Mouse (Mus musculus) midbrain, embryonic 10.5 days (tissue): ENCODE data around the gene Fbxo33. TPM values are rescaled to one million over a fixed set of nuclear protein-coding genes. Genes with fewer than 3 reads are reported as not detected.
A peak's percentile ranks its signal among the peaks of the same experiment; 100 is the strongest.
"Not testable (repeated sequence)": the region's sequence is repeated elsewhere in the genome, so short reads cannot be mapped to it uniquely, and the experiment has no call there.

Source experiments
- DNase-seq: peaks from one replicate; pipeline ENCODE4 v3.0.0-alpha.2; 2017; ENCODE audit warnings: low spot score
- H3K27ac ChIP-seq: fragments of 300-500 bp; sonication (generic); replicated peaks from 2 replicates; pipeline ENCODE4 v1.5.1; 2016; ENCODE audit warnings: mild to moderate bottlenecking
- H3K27me3 ChIP-seq: fragments of 300-500 bp; sonication (generic); 2 replicates; pipeline ENCODE4 v1.6.1; 2016; ENCODE audit warnings: low read depth, mild to moderate bottlenecking; ENCODE audit not compliant: poor library complexity, severe bottlenecking
- H3K36me3 ChIP-seq: fragments of 300-500 bp; sonication (generic); 2 replicates; pipeline ENCODE4 v1.6.1; 2016; ENCODE audit warnings: mild to moderate bottlenecking, moderate library complexity
- H3K4me1 ChIP-seq: fragments of 300-500 bp; sonication (generic); 2 replicates; pipeline ENCODE4 v1.6.1; 2016
- H3K4me3 ChIP-seq: fragments of 300-500 bp; sonication (generic); 2 replicates; pipeline ENCODE4 v1.5.1; 2016; ENCODE audit warnings: mild to moderate bottlenecking, moderate library complexity
- H3K9me3 ChIP-seq: fragments of 300-500 bp; sonication (generic); replicated peaks from 2 replicates; pipeline ENCODE4 v1.6.1; 2016; ENCODE audit warnings: mild to moderate bottlenecking
- WGBS: fragments of 180-500 bp; shearing (Covaris S2); methylation state at CpG from one replicate; pipeline ENCODE4 v1.1.7; 2016; 5-methylcytosine and 5-hydroxymethylcytosine counted together
- polyA plus RNA-seq: library from polyadenylated mRNA; unstranded; fragments of >200 nt; fragmentation: Nextera tagmentation; extraction: Ambion mirVana; gene quantifications from 2 replicates; pipeline ENCODE4 v1.2.1, GENCODE M21; 2016

Fbxo33 gene
- polyA plus RNA-seq, result 5.4 and 6.4 TPM in 2 replicates

DNA sequence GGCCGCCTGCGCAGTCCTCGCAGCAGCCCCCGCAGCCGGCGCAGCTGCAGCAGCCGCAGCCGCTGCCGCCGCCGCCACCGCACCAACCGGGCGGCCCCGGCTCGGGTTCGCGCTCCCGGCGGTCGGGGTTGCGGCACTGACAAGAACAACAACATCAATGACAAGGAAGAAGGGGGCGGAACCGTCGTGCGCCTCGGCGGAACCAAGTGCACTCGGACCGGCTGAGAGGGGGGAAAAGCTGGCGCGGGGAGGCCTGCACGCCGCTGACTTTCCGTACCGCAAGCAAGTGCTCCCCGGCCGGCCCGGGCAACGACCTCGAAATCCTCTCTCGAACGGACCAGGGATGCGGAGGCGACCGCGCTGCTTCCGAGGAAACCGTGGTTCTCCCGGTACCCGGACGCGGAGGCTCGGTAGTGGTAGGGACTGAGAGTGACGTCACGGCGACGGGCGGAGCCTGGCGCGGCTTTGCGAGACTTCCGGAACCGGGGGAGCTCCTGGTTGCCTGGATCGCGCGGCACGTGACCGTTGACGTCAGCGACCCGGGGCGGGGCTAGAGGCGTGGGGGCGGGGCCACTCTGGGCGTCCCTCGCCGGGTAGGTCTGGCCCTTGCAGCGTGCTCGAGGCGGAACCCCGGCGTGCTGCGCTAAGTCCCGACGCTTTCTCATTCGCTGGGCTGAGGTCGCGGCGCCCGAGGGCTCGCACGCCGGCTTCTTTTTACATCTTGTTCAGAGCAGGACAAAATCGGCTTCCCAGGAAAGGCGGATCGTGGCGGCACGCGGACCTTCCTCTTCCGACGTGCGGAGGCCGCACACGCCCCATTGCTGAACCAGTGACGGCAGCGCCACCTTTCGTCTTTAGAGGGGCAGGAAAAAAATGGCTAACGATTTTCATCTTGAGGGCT, at the start of gene Fbxo33:
Fbxo33 (minus strand) TSS at position 401 of the 901 bp plus-strand sequence.
- under 1% methylated on average over 109 of the region's 109 CpGs for WGBS
- H3K27ac ChIP-seq, result peak within 1 kb of the TSS; percentile 97
- H3K9me3 ChIP-seq, result no peaks in the 10 kb centered on the region
- peak within 1 kb of the TSS; percentile 97 for H3K4me3 ChIP-seq
- peak; percentile 100 for DNase-seq
- H3K4me1 ChIP-seq, result peaks cover 16% of the 10 kb centered on the region
- H3K27me3 ChIP-seq, result no peaks in the 10 kb centered on the region
- H3K36me3 ChIP-seq, result no peaks in the 10 kb centered on the region

DNA sequence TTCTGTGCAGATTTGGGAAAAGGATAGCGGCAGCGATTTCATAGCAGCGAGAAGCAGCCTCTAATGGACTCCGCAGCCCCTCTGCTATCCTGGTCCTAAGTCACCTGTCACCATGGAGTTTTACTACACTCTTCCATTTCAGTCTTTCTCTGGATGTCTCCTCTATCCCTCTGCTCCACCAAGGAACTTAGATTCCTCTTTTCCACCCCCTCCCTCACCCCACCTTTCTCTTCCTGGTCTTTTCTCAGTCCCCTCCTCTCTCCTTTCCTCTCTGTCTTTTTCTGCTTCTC, 46.4 kb upstream of the Fbxo33 start:
- WGBS, result 81% methylated on average over 4 of the region's 4 CpGs
- no peaks in the 10 kb centered on the region for H3K27me3 ChIP-seq
- H3K36me3 ChIP-seq, result no peaks in the 10 kb centered on the region

DNA sequence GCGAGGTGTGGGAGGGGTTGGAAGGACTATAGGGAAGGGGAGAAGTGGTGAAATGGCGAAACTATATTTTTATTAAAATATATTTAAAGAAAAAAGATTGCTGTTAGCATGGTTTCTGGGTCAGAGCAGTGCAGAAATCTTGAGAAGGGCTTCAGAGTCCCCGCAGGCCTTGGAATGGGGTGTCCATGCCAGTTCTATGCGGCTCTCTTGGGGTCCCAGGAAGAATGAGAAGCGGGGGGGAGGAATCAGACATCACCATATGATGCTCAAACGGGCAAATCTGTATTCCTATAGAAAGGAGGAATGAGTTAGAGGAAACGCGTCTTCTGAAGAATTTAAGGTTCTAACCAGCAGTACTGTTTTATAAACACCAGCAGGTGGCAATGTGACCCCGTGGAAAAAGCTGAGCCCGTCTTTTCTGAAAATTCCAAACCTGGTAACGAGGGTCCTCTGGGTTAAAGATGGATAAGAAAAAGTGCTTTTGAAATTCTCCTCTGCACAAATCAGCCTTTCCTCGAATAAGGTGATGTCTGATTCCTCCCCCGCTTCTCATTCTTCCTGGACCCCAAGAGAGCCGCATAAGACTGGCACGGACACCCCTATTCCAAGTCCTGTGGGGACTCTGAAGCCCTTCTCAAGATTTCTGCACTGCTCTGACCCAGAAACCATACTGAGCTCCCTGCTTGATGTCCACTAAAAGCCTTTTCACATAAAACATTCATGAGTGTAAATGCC, 45.8 kb upstream of the Fbxo33 start:
- Histone ChIP-seq H3K27ac (no peak overlapping the region), H3K4me3 (no peak overlapping the region), H3K27me3 (no peaks in the 10 kb centered on the region), H3K4me1 (peaks cover 2% of the 10 kb centered on the region; the same call in 1 of the 2 replicates), H3K36me3 (no peaks in the 10 kb centered on the region), H3K9me3 (no peaks in the 10 kb centered on the region)
- DNase-seq, result peak; percentile 32
- WGBS, result 36% methylated on average over 15 of the region's 15 CpGs

More for the DNA sequence above, 46.4 kb upstream of the Fbxo33 start:
- H3K4me1 ChIP-seq, result no peaks in the 10 kb centered on the region
- H3K4me3 ChIP-seq, result no peak overlapping the region
- no peak overlapping the region for H3K27ac ChIP-seq
- H3K9me3 ChIP-seq, result no peaks in the 10 kb centered on the region
- no peak for DNase-seq

DNA sequence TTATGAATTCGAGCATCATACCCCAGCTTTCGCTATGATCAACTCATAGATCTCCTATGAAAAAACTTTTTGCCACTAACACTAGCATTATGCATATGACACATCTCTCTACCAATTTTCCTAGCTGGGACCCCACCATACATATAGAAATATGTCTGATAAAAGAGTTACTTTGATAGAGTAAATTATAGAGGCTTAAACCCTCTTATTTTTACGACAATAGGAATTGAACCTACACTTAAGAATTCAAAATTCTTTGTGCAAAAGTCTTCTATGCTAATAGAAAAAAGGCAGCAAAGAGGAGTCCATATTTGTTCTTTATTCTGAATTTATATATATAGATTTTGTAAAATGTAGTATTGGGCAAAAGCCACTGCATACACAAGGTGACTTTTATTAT, 43.3 kb upstream of the Fbxo33 start:
- 91% methylated on average over 3 of the region's 3 CpGs for WGBS
- no peaks in the 10 kb centered on the region for H3K36me3 ChIP-seq

DNA sequence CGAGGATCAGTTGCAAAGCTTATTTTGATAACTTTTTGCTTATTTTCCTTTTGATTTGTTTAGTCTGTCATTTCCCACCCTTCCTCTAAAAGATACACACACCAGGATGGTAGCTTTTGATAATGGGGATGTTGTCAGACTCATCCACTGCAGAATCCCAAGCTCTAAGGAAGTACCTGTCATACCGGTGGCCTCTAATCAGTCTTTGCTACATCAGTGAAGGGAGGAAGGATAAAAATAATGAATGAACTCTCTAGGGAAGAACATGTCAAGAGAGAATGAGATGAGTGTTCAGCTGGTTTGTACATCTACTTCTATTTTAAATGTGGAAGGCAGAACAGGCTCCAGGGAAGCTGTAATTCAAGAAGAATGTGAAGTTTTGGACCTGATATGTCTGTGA, 41.3 kb upstream of the Fbxo33 start:
- Histone ChIP-seq H3K4me1 (peaks cover 5% of the 10 kb centered on the region; the same call in 1 of the 2 replicates), H3K36me3 (no peaks in the 10 kb centered on the region), H3K27ac (no peak overlapping the region), H3K9me3 (no peaks in the 10 kb centered on the region), H3K4me3 (no peak overlapping the region), H3K27me3 (no peaks in the 10 kb centered on the region)
- DNase-seq, result no peak
- 83% methylated on average over 2 of the region's 2 CpGs for WGBS

More for the DNA sequence above, 43.3 kb upstream of the Fbxo33 start:
- no peak for DNase-seq
- no peaks in the 10 kb centered on the region for H3K27me3 ChIP-seq
- H3K4me3 ChIP-seq, result no peak overlapping the region
- no peak overlapping the region for H3K27ac ChIP-seq
- no peaks in the 10 kb centered on the region for H3K9me3 ChIP-seq
- peaks cover 5% of the 10 kb centered on the region; the same call in 1 of the 2 replicates for H3K4me1 ChIP-seq

DNA sequence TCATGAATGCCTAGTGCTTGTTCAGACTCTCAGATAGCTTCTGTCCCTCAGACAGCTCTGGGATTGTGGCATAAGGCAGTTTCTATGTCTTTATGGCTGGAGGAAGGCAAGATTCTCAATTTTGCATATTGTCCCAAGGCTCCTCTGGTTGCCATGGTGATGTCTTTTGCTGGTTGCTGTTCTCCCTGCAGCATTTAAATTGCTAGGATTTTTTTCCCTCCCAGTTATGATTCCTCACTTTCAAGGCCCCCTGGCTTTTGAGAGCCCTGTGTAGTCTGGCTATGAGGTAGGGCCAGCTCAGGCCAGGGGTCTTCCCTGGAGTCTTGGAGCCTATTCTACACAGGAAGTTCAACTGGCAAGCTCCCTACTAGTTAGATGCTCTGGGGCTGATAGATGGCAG, 40.8 kb upstream of the Fbxo33 start:
- no peaks in the 10 kb centered on the region for H3K27me3 ChIP-seq
- DNase-seq, result no peak
- H3K36me3 ChIP-seq, result no peaks in the 10 kb centered on the region
- H3K4me1 ChIP-seq, result peaks cover 5% of the 10 kb centered on the region; the same call in 1 of the 2 replicates
- H3K27ac ChIP-seq, result no peak overlapping the region
- H3K9me3 ChIP-seq, result no peaks in the 10 kb centered on the region
- H3K4me3 ChIP-seq, result no peak overlapping the region

DNA sequence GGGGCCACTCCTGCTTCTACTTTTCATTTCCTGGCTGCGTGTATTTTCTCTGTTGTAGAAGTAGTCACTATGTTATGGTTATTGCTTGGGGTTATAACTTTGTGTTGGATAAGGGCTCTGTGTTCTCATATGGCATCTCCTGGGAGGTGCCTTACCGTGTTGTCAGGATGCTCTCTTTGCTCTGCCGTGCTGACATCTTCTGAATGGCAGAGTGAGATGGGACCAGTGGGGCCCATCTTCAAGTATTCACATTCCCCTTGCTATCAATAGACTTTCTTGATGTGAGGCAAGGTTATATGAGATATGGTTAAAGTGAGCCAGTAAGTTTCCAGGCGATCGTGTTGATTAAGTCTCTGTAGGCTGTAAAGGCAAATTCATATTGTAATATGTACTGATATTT, 39.5 kb upstream of the Fbxo33 start:
- H3K36me3 ChIP-seq, result no peaks in the 10 kb centered on the region
- 91% methylated on average over 5 of the region's 5 CpGs for WGBS
- H3K4me3 ChIP-seq, result no peak overlapping the region
- H3K4me1 ChIP-seq, result peaks cover 5% of the 10 kb centered on the region; the same call in 1 of the 2 replicates
- no peaks in the 10 kb centered on the region for H3K27me3 ChIP-seq
- H3K27ac ChIP-seq, result no peak overlapping the region
- H3K9me3 ChIP-seq, result no peaks in the 10 kb centered on the region
- DNase-seq, result no peak

DNA sequence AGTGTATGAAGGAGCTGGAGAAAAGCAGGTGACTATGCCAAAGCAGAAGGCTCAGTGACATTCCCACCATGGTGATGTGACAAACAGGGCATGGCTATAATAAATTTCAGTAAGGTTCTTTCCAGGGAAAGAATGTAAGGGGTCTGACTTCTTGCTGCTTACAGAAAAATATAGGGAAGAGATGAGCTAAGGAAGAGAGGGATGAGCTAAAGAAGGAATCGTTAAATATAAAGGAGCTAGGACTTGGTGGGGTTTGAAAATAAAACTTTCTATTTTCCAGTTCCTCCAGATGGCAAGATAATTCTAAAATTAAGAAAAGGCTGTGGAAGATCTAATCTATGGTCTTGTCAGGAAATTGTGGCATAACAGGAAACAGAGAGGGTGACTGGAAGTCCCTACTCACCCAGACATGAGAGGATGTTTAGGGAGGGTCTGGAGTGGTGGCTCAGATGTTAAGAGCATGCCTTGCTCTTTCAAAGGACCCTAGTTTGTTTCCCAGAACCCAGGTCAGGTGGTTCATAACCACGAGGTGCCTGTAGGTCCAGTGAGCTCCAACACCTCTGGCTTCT, 30.8 kb upstream of the Fbxo33 start:
- Histone ChIP-seq H3K4me1 (no peaks in the 10 kb centered on the region), H3K27me3 (no peaks in the 10 kb centered on the region), H3K36me3 (no peaks in the 10 kb centered on the region), H3K9me3 (no peaks in the 10 kb centered on the region), H3K27ac (no peak overlapping the region), H3K4me3 (no peak overlapping the region)
- 83% methylated on average over 2 of the region's 2 CpGs for WGBS
- no peak for DNase-seq

DNA sequence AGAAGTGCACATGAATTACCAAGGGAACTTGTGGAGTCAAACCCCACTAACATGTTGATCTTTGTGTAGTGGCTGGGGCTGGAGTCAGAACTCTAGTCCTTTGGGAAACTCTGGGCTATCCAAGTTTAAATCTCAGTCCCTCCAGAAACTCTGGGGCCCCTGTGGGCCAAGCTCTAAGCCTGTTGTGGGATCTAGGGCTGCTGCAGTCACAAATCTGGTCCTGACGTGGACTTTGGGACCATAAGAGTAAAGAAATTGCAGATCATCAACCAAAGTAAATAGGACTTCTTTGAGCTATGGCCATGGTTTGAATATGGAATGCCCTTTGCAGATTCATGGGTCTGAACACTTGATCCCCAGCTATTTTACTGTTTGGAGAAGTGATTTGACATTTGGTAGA, 29.4 kb upstream of the Fbxo33 start:
- DNase-seq, result no peak
- H3K36me3 ChIP-seq, result no peaks in the 10 kb centered on the region
- no peak overlapping the region for H3K4me3 ChIP-seq
- no peaks in the 10 kb centered on the region for H3K27me3 ChIP-seq
- no peak overlapping the region for H3K27ac ChIP-seq
- no peaks in the 10 kb centered on the region for H3K4me1 ChIP-seq
- H3K9me3 ChIP-seq, result no peaks in the 10 kb centered on the region
- 79% methylated on average over 1 of the region's 1 CpGs for WGBS

DNA sequence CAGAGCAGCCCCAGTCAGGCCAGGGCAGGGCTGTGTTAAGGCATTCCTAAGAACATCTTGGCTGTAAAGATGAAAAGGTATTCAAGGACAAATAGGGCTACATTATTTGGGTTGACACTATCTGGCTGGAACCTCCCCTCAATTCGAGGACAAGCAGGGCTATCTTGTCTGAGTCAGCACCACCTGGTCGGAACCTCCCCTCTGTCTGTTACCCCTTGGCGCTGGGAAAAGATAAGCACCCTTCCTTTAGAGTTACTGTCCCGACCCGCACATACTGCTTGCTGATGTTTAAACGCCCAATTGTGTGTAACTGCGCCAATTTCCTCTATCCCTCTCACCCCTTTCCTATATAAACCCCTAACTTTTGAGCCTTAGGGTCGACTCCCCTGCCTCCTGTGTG, 21.5 kb upstream of the Fbxo33 start:
- H3K27me3 ChIP-seq, H3K36me3 ChIP-seq, H3K27ac ChIP-seq, H3K4me1 ChIP-seq, DNase-seq, H3K4me3 ChIP-seq, H3K9me3 ChIP-seq: not testable (repeated sequence)
- 92% methylated on average over 8 of the region's 8 CpGs for WGBS

DNA sequence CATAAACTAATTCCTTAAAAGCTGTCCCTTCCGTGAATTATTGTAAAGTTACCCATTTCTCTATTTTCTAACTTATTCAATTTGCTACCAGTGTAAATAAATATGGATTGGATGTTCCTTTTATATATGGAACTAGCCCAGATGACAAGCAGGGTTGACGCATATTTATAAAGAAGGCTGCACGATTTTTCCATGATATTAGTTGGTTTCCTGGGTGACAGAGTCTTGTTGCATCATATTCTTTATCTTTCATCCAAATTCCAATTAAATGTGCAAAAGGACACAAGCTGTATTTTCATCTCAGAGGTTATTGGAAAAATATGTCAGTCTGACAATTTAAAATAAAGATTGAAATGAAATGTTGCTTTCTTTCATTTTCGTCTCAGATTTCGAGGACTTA, 18.9 kb upstream of the Fbxo33 start:
- Histone ChIP-seq H3K4me3 (no peak overlapping the region), H3K4me1 (no peaks in the 10 kb centered on the region), H3K9me3 (no peaks in the 10 kb centered on the region), H3K36me3 (no peaks in the 10 kb centered on the region), H3K27me3 (no peaks in the 10 kb centered on the region), H3K27ac (no peak overlapping the region)
- WGBS, result 90% methylated on average over 5 of the region's 5 CpGs
- DNase-seq, result no peak

DNA sequence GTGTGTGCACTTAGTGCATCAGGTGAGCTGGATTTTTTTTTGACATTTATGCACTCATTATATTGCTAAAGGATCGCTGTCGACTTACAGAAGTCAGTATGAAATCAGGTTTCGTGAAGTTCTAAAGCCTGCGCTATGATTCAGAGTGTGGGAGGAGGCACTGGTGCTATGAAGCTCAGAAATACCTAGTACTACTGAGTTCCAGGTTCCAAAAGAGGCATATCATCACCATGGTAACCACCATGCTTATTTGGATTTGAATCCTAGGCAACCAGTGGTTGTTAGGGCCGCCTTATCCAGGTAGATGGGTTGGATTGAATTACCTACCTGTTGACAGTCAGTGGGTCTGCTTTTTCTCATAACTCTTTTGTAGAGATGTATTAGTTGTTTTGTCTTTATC, 8.9 kb upstream of the Fbxo33 start:
- H3K36me3 ChIP-seq, result no peaks in the 10 kb centered on the region
- no peak overlapping the region for H3K4me3 ChIP-seq
- no peak overlapping the region for H3K27ac ChIP-seq
- 94% methylated on average over 5 of the region's 5 CpGs for WGBS
- H3K4me1 ChIP-seq, result no peaks in the 10 kb centered on the region
- no peaks in the 10 kb centered on the region for H3K9me3 ChIP-seq
- no peaks in the 10 kb centered on the region for H3K27me3 ChIP-seq
- no peak for DNase-seq
